Mouse (Mus musculus): ENCODE measurements around the gene Slc12a4. TPM values are rescaled to one million over a fixed set of nuclear protein-coding genes. Genes with fewer than 3 reads are reported as not detected.

The Slc12a4 gene
- polyA plus RNA-seq, 1 experiment from 2014 or later, result 6.8 TPM

- H3K9ac ChIP-seq (ENCODE audit: low read depth, low read length), result no peak overlapping the region
- peak; percentile 50 for TF ChIP-seq CTCF (IDR thresholded peaks at IDR 0.05; ENCODE audit: low read depth)
- no peaks in the 10 kb centered on the region for H3K27me3 ChIP-seq (replicated peaks; ENCODE audit: control insufficient read depth, insufficient read depth, low read length)
- peaks cover 5% of the 10 kb centered on the region; the same call in 1 of the 2 replicates for H3K4me1 ChIP-seq (replicated peaks; ENCODE audit: control insufficient read depth, insufficient read depth, low read length)
- no peaks in the 10 kb centered on the region for H3K9me3 ChIP-seq (ENCODE audit: control insufficient read depth)
- no peak for ATAC-seq
- H3K27ac ChIP-seq (ENCODE audit: low read depth, low read length), result no peak overlapping the region
- WGBS, result 84% methylated on average over 4 of the region's 4 CpGs
- H3K4me3 ChIP-seq (ENCODE audit: low read depth, low read length), result no peak overlapping the region
- no peak overlapping the region for H3K4me2 ChIP-seq (replicated peaks; ENCODE audit: low read depth)
- no peaks in the 10 kb centered on the region for H3K36me3 ChIP-seq (ENCODE audit: control insufficient read depth, insufficient read depth)
These were observed 40.5 kb upstream of the Slc12a4 start for GRCm38 (mm10) chr8:106006413-106006812.

GRCm38 (mm10) chr8:106005875-106006274 lies 40.0 kb upstream of the Slc12a4 start, which contains the start of gene Dpep2nb:
Gene Dpep2nb, minus strand, starts transcription at chr8:106005975.
- TF ChIP-seq CTCF (IDR thresholded peaks at IDR 0.05; ENCODE audit: low read depth), result no peak
- 81% methylated on average over 4 of the region's 4 CpGs for WGBS
- Histone ChIP-seq H3K9me3 (ENCODE audit: control insufficient read depth) (no peaks in the 10 kb centered on the region), H3K4me2 (replicated peaks; ENCODE audit: low read depth) (no peak within 1 kb of the TSS), H3K4me1 (replicated peaks; ENCODE audit: control insufficient read depth, insufficient read depth, low read length) (peaks cover 5% of the 10 kb centered on the region; the same call in 1 of the 2 replicates), H3K27me3 (replicated peaks; ENCODE audit: control insufficient read depth, insufficient read depth, low read length) (no peaks in the 10 kb centered on the region), H3K27ac (ENCODE audit: low read depth, low read length) (no peak within 1 kb of the TSS), H3K36me3 (ENCODE audit: control insufficient read depth, insufficient read depth) (no peaks in the 10 kb centered on the region), H3K4me3 (ENCODE audit: low read depth, low read length) (no peak within 1 kb of the TSS), H3K9ac (ENCODE audit: low read depth, low read length) (no peak within 1 kb of the TSS)
- ATAC-seq, result no peak

- 71% methylated on average over 8 of the region's 8 CpGs for WGBS
- Histone ChIP-seq H3K27me3 (replicated peaks; ENCODE audit: control insufficient read depth, insufficient read depth, low read length) (no peaks in the 10 kb centered on the region), H3K36me3 (ENCODE audit: control insufficient read depth, insufficient read depth) (no peaks in the 10 kb centered on the region), H3K9me3 (ENCODE audit: control insufficient read depth) (no peaks in the 10 kb centered on the region), H3K27ac (ENCODE audit: low read depth, low read length) (no peak overlapping the region), H3K9ac (ENCODE audit: low read depth, low read length) (no peak overlapping the region), H3K4me3 (ENCODE audit: low read depth, low read length) (no peak overlapping the region), H3K4me1 (replicated peaks; ENCODE audit: control insufficient read depth, insufficient read depth, low read length) (no peaks in the 10 kb centered on the region), H3K4me2 (replicated peaks; ENCODE audit: low read depth) (no peak overlapping the region)
- no peak for TF ChIP-seq CTCF (IDR thresholded peaks at IDR 0.05; ENCODE audit: low read depth)
- no peak for ATAC-seq
These were observed 38.8 kb upstream of the Slc12a4 start for GRCm38 (mm10) chr8:106004538-106005207.

GRCm38 (mm10) chr8:106001908-106002307 lies 36.0 kb upstream of the Slc12a4 start:
- H3K9ac ChIP-seq (ENCODE audit: low read depth, low read length), result no peak overlapping the region
- no peak overlapping the region for H3K4me3 ChIP-seq (ENCODE audit: low read depth, low read length)
- TF ChIP-seq CTCF (IDR thresholded peaks at IDR 0.05; ENCODE audit: low read depth), result no peak
- no peaks in the 10 kb centered on the region for H3K4me1 ChIP-seq (replicated peaks; ENCODE audit: control insufficient read depth, insufficient read depth, low read length)
- H3K4me2 ChIP-seq (replicated peaks; ENCODE audit: low read depth), result no peak overlapping the region
- ATAC-seq, result no peak
- no peaks in the 10 kb centered on the region for H3K36me3 ChIP-seq (ENCODE audit: control insufficient read depth, insufficient read depth)
- H3K27ac ChIP-seq (ENCODE audit: low read depth, low read length), result no peak overlapping the region
- H3K9me3 ChIP-seq (ENCODE audit: control insufficient read depth), result no peaks in the 10 kb centered on the region
- 83% methylated on average over 4 of the region's 4 CpGs for WGBS
- no peaks in the 10 kb centered on the region for H3K27me3 ChIP-seq (replicated peaks; ENCODE audit: control insufficient read depth, insufficient read depth, low read length)

- Histone ChIP-seq H3K36me3 (ENCODE audit: control insufficient read depth, insufficient read depth) (no peaks in the 10 kb centered on the region), H3K4me1 (replicated peaks; ENCODE audit: control insufficient read depth, insufficient read depth, low read length) (no peaks in the 10 kb centered on the region), H3K27me3 (replicated peaks; ENCODE audit: control insufficient read depth, insufficient read depth, low read length) (no peaks in the 10 kb centered on the region), H3K9me3 (ENCODE audit: control insufficient read depth) (no peaks in the 10 kb centered on the region), H3K9ac (ENCODE audit: low read depth, low read length) (no peak overlapping the region), H3K27ac (ENCODE audit: low read depth, low read length) (no peak overlapping the region), H3K4me3 (ENCODE audit: low read depth, low read length) (no peak overlapping the region), H3K4me2 (replicated peaks; ENCODE audit: low read depth) (no peak overlapping the region)
- WGBS, result 83% methylated on average over 2 of the region's 2 CpGs
- ATAC-seq, result no peak
- no peak for TF ChIP-seq CTCF (IDR thresholded peaks at IDR 0.05; ENCODE audit: low read depth)
These were observed 33.1 kb upstream of the Slc12a4 start for GRCm38 (mm10) chr8:105998971-105999370.

- TF ChIP-seq CTCF (IDR thresholded peaks at IDR 0.05; ENCODE audit: low read depth), result no peak
- Histone ChIP-seq H3K4me3 (ENCODE audit: low read depth, low read length) (no peak overlapping the region), H3K27me3 (replicated peaks; ENCODE audit: control insufficient read depth, insufficient read depth, low read length) (no peaks in the 10 kb centered on the region), H3K9me3 (ENCODE audit: control insufficient read depth) (no peaks in the 10 kb centered on the region), H3K36me3 (ENCODE audit: control insufficient read depth, insufficient read depth) (no peaks in the 10 kb centered on the region), H3K9ac (ENCODE audit: low read depth, low read length) (no peak overlapping the region), H3K4me1 (replicated peaks; ENCODE audit: control insufficient read depth, insufficient read depth, low read length) (no peaks in the 10 kb centered on the region), H3K4me2 (replicated peaks; ENCODE audit: low read depth) (no peak overlapping the region), H3K27ac (ENCODE audit: low read depth, low read length) (no peak overlapping the region)
- WGBS, result 71% methylated on average over 7 of the region's 7 CpGs
- ATAC-seq, result no peak
These were observed 30.5 kb upstream of the Slc12a4 start for GRCm38 (mm10) chr8:105996359-105996758.
